Mouse (Mus musculus) liver, postnatal 0 days (tissue): Measurements from ENCODE around the gene Wdr20. TPM values are rescaled to one million over a fixed set of nuclear protein-coding genes. Genes with fewer than 3 reads are reported as not detected.

Experiments used
- ATAC-seq: fragments of 200-750 bp; cut with Nextera tagmentation; 2 replicates; pipeline ENCODE4 v1.8.0; 2017; ENCODE audit warnings: mild to moderate bottlenecking, moderate library complexity
- DNase-seq: peaks from one replicate; pipeline ENCODE4 v3.0.0-alpha.2; 2016
- H3K27ac ChIP-seq: fragments of 300-500 bp; sonication (generic); 2 replicates; pipeline ENCODE4 v1.5.1; 2014; ENCODE audit warnings: antibody characterized with exemption, moderate library complexity, mild to moderate bottlenecking, low read depth
- H3K27me3 ChIP-seq: fragments of 300-500 bp; sonication (generic); 2 replicates; pipeline ENCODE4 v1.6.1; 2014; ENCODE audit warnings: low read length, control low read depth, mixed read lengths; ENCODE audit not compliant: insufficient read depth
- H3K36me3 ChIP-seq: fragments of 300-500 bp; sonication (generic); replicated peaks from 2 replicates; pipeline ENCODE4 v1.6.1; 2014; ENCODE audit warnings: mild to moderate bottlenecking, control low read depth, low read length, moderate library complexity, mixed read lengths; ENCODE audit not compliant: insufficient read depth
- H3K4me1 ChIP-seq: fragments of 300-500 bp; sonication (generic); 2 replicates; pipeline ENCODE4 v1.6.1; 2014; ENCODE audit warnings: antibody characterized with exemption, mild to moderate bottlenecking, control low read depth; ENCODE audit not compliant: insufficient read depth
- H3K4me2 ChIP-seq: fragments of 300-500 bp; sonication (generic); 2 replicates; pipeline ENCODE4 v1.6.1; 2014; ENCODE audit warnings: low read depth, mild to moderate bottlenecking, low read length, moderate library complexity, mixed read lengths
- H3K4me3 ChIP-seq: fragments of 300-500 bp; sonication (generic); 2 replicates; pipeline ENCODE4 v1.5.1; 2014; ENCODE audit warnings: low read depth, low read length
- H3K9ac ChIP-seq: fragments of 300-500 bp; sonication (generic); replicated peaks from 2 replicates; pipeline ENCODE4 v1.6.1; 2014; ENCODE audit warnings: mild to moderate bottlenecking, moderate library complexity
- H3K9me3 ChIP-seq: fragments of 300-500 bp; sonication (generic); 2 replicates; pipeline ENCODE4 v1.6.1; 2016; ENCODE audit warnings: mild to moderate bottlenecking, control low read depth, low read length, mixed read lengths
- CTCF ChIP-seq: sonication (generic); IDR thresholded peaks from 2 replicates; pipeline ENCODE4 v1.5.1; 2016; ENCODE audit warnings: antibody characterized with exemption, low read depth
- EP300 ChIP-seq: IDR thresholded peaks from 2 replicates; pipeline ENCODE4 v1.6.1; 2016; ENCODE audit warnings: antibody characterized with exemption, low read depth, mild to moderate bottlenecking
- WGBS: fragments of 180-500 bp; shearing (Covaris S2); extraction: QIAGEN DNeasy Blood & Tissue Kit; methylation state at CpG from one replicate; pipeline ENCODE4 v1.1.7; 2014; ENCODE audit not compliant: insufficient replicate concordance; 5-methylcytosine and 5-hydroxymethylcytosine counted together
- polyA plus RNA-seq: library from polyadenylated mRNA; unstranded; fragments of >200 nt; fragmentation: Nextera tagmentation; extraction: Ambion mirVana; gene quantifications from 2 replicates; pipeline ENCODE4 v1.2.1, GENCODE M21; 2015

The Wdr20 gene
- polyA plus RNA-seq, 1 experiment from 2014 or later, result 6.4 TPM

DNA sequence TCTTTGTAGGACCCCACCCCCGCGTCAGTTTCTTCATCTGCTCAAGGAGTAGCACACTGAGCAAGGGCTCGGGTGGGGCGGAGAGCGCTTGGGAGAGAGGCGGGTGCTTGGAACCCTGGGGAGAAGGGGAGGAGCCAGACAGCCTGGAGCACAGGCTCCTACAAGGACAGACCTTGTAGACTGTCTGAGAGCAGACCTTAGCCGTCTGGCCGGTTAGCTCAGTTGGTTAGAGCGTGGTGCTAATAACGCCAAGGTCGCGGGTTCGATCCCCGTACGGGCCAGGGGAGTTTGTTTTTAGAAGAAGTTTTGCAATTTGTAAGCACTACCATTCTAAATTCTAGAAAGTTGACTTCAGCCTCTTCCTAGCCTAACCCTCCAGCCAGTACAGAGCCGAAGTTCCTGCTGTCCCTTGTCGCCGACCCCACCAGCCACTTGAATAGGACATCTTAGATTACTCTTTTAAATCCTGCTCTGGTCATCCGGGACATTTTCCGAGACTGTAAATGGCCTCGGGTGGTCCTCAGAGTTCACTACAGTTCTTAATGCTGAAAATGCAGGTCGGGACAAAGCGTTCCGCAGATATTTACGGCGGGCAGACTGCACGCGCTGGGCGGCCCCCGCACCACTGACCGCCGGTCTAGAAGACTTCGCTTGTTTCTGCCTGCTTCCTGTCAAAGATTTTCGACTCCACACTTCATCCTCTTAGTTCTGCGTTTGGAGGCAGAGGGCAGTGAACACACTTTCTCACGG is 107.6 kb downstream of the Wdr20 start:
- WGBS, result under 1% methylated on average over 36 of the region's 36 CpGs
- peak; percentile 81 for ATAC-seq
- peak overlapping the region; percentile 69 for H3K9ac ChIP-seq
- DNase-seq, result peak; percentile 93
- H3K36me3 ChIP-seq, result no peaks in the 10 kb centered on the region
- peak overlapping the region; percentile 79 for H3K4me2 ChIP-seq
- no peaks in the 10 kb centered on the region for H3K9me3 ChIP-seq
- H3K27ac ChIP-seq, result peak overlapping the region; percentile 76
- TF ChIP-seq CTCF (no peak), EP300 (0 out of 2 replicates have a peak, but pooled peaks have one; percentile 45)
- no peaks in the 10 kb centered on the region for H3K27me3 ChIP-seq
- H3K4me3 ChIP-seq, result peak overlapping the region; percentile 56
- H3K4me1 ChIP-seq, result peaks cover 23% of the 10 kb centered on the region

DNA sequence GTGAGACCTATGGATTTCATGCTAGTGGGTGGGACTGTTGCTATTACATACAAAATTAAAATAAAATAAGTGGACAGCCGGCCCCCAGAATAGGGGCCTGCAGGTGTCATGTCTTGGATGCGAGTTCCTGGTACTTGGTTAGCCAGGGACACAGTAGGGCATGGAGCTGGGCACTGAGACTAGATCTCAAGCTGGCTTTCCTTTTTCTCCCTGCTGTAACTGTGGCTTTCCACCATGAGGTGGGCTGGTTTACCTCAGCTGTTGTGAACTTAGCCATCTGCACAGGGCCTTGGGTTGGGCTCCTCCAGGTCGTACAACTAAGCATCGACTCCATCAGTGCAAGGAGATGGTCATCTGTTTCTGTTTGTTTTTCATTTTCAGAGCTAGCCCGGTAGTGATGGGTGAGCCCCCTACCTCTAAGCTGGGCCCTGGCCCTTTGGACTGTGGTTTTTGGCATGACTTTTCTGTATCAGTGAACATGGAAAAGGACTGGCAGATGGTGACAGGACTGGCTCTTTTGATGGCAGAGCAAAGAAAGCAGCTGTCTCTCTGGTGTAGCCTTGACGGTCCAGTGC is 108.5 kb downstream of the Wdr20 start:
- WGBS, result 78% methylated on average over 6 of the region's 6 CpGs
- DNase-seq (no peak), ATAC-seq (no peak)
- TF ChIP-seq CTCF (no peak), EP300 (no peak)
- peak overlapping the region; percentile 56 for H3K4me3 ChIP-seq
- H3K9me3 ChIP-seq, result no peaks in the 10 kb centered on the region
- H3K9ac ChIP-seq, result peak overlapping the region; percentile 69
- H3K36me3 ChIP-seq, result no peaks in the 10 kb centered on the region
- no peaks in the 10 kb centered on the region for H3K27me3 ChIP-seq
- peak overlapping the region; percentile 79 for H3K4me2 ChIP-seq
- H3K4me1 ChIP-seq, result peaks cover 27% of the 10 kb centered on the region
- no peak overlapping the region for H3K27ac ChIP-seq

DNA sequence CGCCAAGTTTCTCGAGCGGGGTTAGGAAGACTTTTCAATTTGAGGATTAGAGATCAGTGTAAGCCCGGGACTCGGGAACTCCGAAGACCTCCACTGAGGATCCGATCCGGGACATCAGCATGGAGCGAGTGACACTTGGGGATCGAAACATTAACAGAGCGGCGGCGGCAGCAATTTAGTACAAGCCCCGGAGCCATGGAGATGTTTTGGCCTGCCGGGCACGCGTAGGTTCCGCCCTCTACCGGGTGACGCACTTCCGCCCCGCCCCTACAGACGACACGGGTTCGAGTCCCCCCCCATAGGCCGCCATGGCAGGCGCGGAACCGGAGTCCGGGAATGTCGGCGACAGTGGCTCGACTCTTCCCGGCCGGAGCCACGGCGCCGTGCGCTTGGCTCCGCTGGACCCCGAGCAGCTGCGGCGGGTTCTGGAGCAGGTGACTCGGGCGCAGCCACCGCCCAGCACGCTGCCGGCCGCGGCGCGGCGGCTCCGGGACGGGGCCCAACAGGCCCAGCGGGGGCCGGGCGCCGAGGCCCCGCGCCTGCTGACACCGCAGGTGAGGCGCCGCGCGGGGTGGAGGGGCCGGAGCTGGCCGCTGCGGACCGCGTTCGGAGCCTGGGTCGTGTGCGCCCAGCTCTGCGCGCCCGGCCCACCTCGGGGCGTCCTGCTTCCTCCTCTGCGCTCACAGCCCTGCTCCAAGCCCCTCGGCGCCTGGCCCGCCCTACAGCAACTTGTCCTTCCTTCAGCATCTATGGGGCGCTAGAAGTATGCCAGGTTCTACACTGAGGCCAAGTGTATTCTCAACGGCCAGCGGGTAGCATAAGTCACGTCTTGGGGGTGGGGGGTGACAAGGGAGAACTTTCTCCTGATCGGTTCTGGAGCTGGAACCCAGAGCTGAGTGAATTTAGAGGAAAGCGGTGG is 112.5 kb downstream of the Wdr20 start, which contains the start of gene Zfp839:
Zfp839 (plus strand) TSS at position 244 of the 919 bp plus-strand sequence.
- peak within 1 kb of the TSS; percentile 78 for H3K4me2 ChIP-seq
- WGBS, result 4% methylated on average over 72 of the region's 89 CpGs
- DNase-seq, result peak; percentile 86
- H3K27me3 ChIP-seq, result no peaks in the 10 kb centered on the region
- H3K27ac ChIP-seq, result peak within 1 kb of the TSS; percentile 87
- peak; percentile 82 for ATAC-seq
- H3K4me3 ChIP-seq, result peak within 1 kb of the TSS; percentile 69
- H3K9me3 ChIP-seq, result no peaks in the 10 kb centered on the region
- TF ChIP-seq CTCF (no peak), EP300 (no peak)
- H3K36me3 ChIP-seq, result no peaks in the 10 kb centered on the region
- H3K9ac ChIP-seq, result peak within 1 kb of the TSS; percentile 74
- H3K4me1 ChIP-seq, result peaks cover 25% of the 10 kb centered on the region

DNA sequence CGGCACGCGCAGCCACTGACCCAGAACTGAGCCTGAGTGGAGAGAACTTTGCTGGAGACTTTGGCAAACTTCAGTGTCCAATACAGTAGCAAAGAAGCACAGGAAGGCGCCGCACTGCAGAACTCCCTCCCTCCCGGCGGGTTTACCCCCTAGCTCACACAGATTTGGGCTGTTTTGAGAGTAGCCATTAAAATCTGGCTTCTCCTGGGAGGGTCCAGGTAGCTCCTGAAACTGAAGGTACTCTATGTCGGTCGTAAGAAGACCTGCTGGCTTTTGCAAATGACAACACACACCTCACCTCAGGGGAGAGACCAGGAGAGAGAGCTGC is 113.1 kb downstream of the Wdr20 start:
- peaks cover 20% of the 10 kb centered on the region for H3K4me1 ChIP-seq
- H3K9ac ChIP-seq, result peak overlapping the region; percentile 74
- no peaks in the 10 kb centered on the region for H3K27me3 ChIP-seq
- no peaks in the 10 kb centered on the region for H3K9me3 ChIP-seq
- TF ChIP-seq CTCF (no peak), EP300 (no peak)
- 0 out of 2 replicates have a peak, but pooled peaks cover 3% of the 10 kb centered on the region for H3K36me3 ChIP-seq
- peak overlapping the region; percentile 69 for H3K4me3 ChIP-seq
- no peak for DNase-seq
- peak overlapping the region; percentile 78 for H3K4me2 ChIP-seq
- ATAC-seq, result peak; percentile 9; the same call in 1 of the 2 replicates
- WGBS, result 6% methylated on average over 9 of the region's 9 CpGs
- H3K27ac ChIP-seq, result peak overlapping the region; percentile 87

DNA sequence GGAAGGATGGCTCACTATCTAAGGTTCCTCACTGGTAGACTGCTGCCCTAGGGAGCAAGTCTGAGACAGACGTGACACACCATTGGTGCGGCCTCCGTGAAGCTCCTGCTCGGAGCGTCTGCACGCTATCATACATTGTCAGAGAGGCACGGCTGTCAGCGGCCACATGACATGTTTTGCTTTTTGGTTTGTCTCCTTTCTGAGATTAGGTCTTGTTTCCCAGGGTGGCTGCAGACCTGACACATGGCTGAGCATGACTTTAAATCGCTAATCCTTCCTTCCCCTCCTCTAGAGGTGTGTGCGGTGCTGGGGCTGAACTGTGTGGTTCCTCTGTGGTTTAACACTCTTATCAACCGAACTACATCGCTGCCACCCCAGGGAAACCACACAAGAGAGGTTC is 113.7 kb downstream of the Wdr20 start:
- H3K27ac ChIP-seq, result peak overlapping the region; percentile 87
- H3K27me3 ChIP-seq, result no peaks in the 10 kb centered on the region
- 0 out of 2 replicates have a peak, but pooled peaks cover 6% of the 10 kb centered on the region for H3K36me3 ChIP-seq
- DNase-seq (no peak), ATAC-seq (peak; percentile 26; the same call in 1 of the 2 replicates)
- TF ChIP-seq EP300, result no peak
- TF ChIP-seq CTCF, result no peak
- peaks cover 14% of the 10 kb centered on the region for H3K4me1 ChIP-seq
- H3K9ac ChIP-seq, result peak overlapping the region; percentile 74
- H3K4me3 ChIP-seq, result peak overlapping the region; percentile 69
- 19% methylated on average over 12 of the region's 12 CpGs for WGBS
- H3K4me2 ChIP-seq, result peak overlapping the region; percentile 78
- no peaks in the 10 kb centered on the region for H3K9me3 ChIP-seq

DNA sequence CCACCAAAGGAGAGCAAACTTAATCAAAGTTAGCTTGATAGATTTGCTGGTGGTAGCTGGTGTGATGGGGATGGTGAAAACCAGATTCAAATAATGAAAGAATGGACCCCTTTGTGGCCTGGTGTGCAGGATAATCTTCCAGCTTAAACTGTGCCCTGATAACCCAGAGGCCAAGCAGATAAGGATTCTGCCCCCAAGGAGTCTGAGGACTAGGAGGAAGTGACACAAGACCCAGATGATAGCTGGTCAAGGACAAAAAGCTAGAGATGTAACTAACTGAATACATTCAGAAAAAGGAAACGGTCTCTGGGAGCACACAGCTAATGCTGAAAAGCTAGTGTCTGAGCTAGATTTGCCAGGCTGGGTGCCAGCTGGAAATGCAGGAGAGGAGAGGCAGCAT is 114.2 kb downstream of the Wdr20 start:
- WGBS, result 15% methylated on average over 1 of the region's 1 CpGs
- no peak overlapping the region for H3K4me3 ChIP-seq
- 0 out of 2 replicates have a peak, but pooled peaks cover 6% of the 10 kb centered on the region for H3K36me3 ChIP-seq
- H3K9me3 ChIP-seq, result no peaks in the 10 kb centered on the region
- ATAC-seq, result no peak
- H3K4me1 ChIP-seq, result peaks cover 16% of the 10 kb centered on the region
- 0 out of 2 replicates have a peak overlapping the region, but pooled peaks have one; percentile 26 for H3K27ac ChIP-seq
- no peak for DNase-seq
- H3K9ac ChIP-seq, result no peak overlapping the region
- peak overlapping the region; percentile 78 for H3K4me2 ChIP-seq
- no peak for TF ChIP-seq CTCF
- no peak for TF ChIP-seq EP300
- H3K27me3 ChIP-seq, result no peaks in the 10 kb centered on the region

Other genes with a start within 250 kb of the Wdr20 start
- gene Dync1h1, start 136.5 kb upstream of the Wdr20 start, polyA plus RNA-seq, result 7.2 and 8.3 TPM in 2 replicates
- gene 1700001K19Rik, start 55.3 kb upstream of the Wdr20 start, polyA plus RNA-seq, result not detected in 2 replicates
- 231 and 250 TPM in 2 replicates for gene Hsp90aa1, start 35.2 kb upstream of the Wdr20 start, polyA plus RNA-seq
- 0.13 and 0.29 TPM in 2 replicates for gene Mok, start 103.0 kb downstream of the Wdr20 start, polyA plus RNA-seq
- gene Zfp839, start 112.3 kb downstream of the Wdr20 start, polyA plus RNA-seq, result 1.1 and 1.8 TPM in 2 replicates
- 30.6 and 34.2 TPM in 2 replicates for gene Cinp, start 151.2 kb downstream of the Wdr20 start, polyA plus RNA-seq
- gene Tecpr2, start 151.3 kb downstream of the Wdr20 start, polyA plus RNA-seq, result 0.63 and 1.1 TPM in 2 replicates
- gene Ankrd9, start 241.1 kb downstream of the Wdr20 start, polyA plus RNA-seq, result 15.9 and 16.5 TPM in 2 replicates